In the genomic region with DNA sequence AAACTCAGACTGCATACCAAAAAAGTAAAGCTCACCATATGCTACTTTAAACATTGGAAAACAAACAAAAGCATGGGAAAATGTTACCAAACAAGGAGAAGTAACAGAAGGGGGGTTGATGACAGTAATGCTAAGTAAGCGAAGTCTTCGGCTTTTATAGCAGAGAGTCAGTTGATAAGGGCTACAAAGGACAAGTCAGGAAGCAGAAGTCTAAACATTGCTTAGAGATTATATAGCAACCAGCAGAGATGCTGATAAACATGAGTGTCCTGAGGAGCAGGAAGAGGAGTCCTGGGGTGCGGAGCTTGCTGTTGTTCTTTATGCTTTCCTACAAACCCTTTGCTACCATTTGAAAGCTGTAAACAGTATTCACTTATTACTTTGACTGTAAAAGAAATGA, we compare ENCODE assay signal across 12 mouse cellular contexts.
"Had no signal": no experiment of that assay in that cellular context is flagged by ENCODE, and none has a peak within 500 bp of the region (broad histone marks: within the 10 kb centered on the region; RNA-seq: fewer than 3 reads in every experiment).

No protein-coding gene starts in this region.

- ATAC-seq: liver, embryonic 12.5 days; midbrain, embryonic 13.5 days had no signal

- H3K9me3 ChIP-seq: limb, embryonic 15.5 days; liver, embryonic 12.5 days; midbrain, embryonic 13.5 days had no signal

- DNase-seq: kidney, adult 9 months; kidney, postnatal 36 days; layer of hippocampus, adult 9-11 months; layer of hippocampus, postnatal 36 days; lung, postnatal 14 days; right cerebral cortex, adult 18-20 months; right cerebral cortex, postnatal 25 days; thymus, postnatal 4 days had no signal

- H3K4me2 ChIP-seq: limb, embryonic 15.5 days; liver, embryonic 12.5 days; midbrain, embryonic 13.5 days had no signal

- H3K9ac ChIP-seq: limb, embryonic 15.5 days; liver, embryonic 12.5 days; midbrain, embryonic 13.5 days had no signal

- H3K36me3 ChIP-seq: limb, embryonic 15.5 days; liver, embryonic 12.5 days; midbrain, embryonic 13.5 days had no signal

- H3K27ac ChIP-seq: kidney, postnatal 0 days; limb, embryonic 15.5 days; liver, embryonic 12.5 days; midbrain, embryonic 13.5 days had no signal

- H3K27me3 ChIP-seq: limb, embryonic 15.5 days; liver, embryonic 12.5 days; midbrain, embryonic 13.5 days had no signal

- H3K4me3 ChIP-seq: limb, embryonic 15.5 days; liver, embryonic 12.5 days; midbrain, embryonic 13.5 days had no signal
